Mouse (Mus musculus): ENCODE measurements around the gene Ntn4. TPM values are rescaled to one million over a fixed set of nuclear protein-coding genes. Genes with fewer than 3 reads are reported as not detected.

Ntn4 gene
- total and polyA plus RNA-seq, 3 experiments = 7.4 to 14.9 (median 14.0) TPM

GRCm38 (mm10) chr10:93749267-93750192, 109.0 kb downstream of the Ntn4 start:
- H3K4me1 ChIP-seq (ENCODE audit: control insufficient read depth, insufficient read depth, low read length) = 0 out of 2 replicates have a peak, but pooled peaks cover 1% of the 10 kb centered on the region
- H3K27ac ChIP-seq = peak overlapping the region; percentile 74
- no peaks in the 10 kb centered on the region for H3K36me3 ChIP-seq (ENCODE audit: control insufficient read depth, insufficient read depth, low read length)
- H3K4me3 ChIP-seq = no peak overlapping the region
- intact Hi-C loops (cut with DNase I) = loop anchor here (2.0 kb wide), 1 partner anchor 61 kb away; no protein-coding TSS in a partner anchor
- DNase-seq = peak; percentile 44 to 70
- H3K27me3 ChIP-seq (ENCODE audit: control insufficient read depth, insufficient read depth, low read length) = no peaks in the 10 kb centered on the region
- 43% methylated on average over 21 of the region's 21 CpGs for WGBS
- no peak for TF ChIP-seq EP300 (IDR thresholded peaks at IDR 0.05; ENCODE audit: insufficient read depth, low read depth, low read length)
- 0 out of 2 replicates have a peak, but pooled peaks have one; percentile 2 for TF ChIP-seq CTCF (IDR thresholded peaks at IDR 0.05)
- no peak for TF ChIP-seq POLR2A (IDR thresholded peaks at IDR 0.05; ENCODE audit: insufficient read depth, low read depth, low read length)
- no peak overlapping the region for H3K9ac ChIP-seq (ENCODE audit: low read depth, low read length)
- no peaks in the 10 kb centered on the region for H3K79me2 ChIP-seq (replicated peaks; ENCODE audit: control insufficient read depth, insufficient read depth, low read length)

GRCm38 (mm10) chr10:93751302-93751701, 110.8 kb downstream of the Ntn4 start:
- intact Hi-C loops (cut with DNase I) = no loop called here
- Histone ChIP-seq H3K4me1 (ENCODE audit: control insufficient read depth, insufficient read depth, low read length) (0 out of 2 replicates have a peak, but pooled peaks cover 1% of the 10 kb centered on the region), H3K4me3 (no peak overlapping the region), H3K27me3 (ENCODE audit: control insufficient read depth, insufficient read depth, low read length) (no peaks in the 10 kb centered on the region), H3K79me2 (replicated peaks; ENCODE audit: control insufficient read depth, insufficient read depth, low read length) (no peaks in the 10 kb centered on the region), H3K9ac (ENCODE audit: low read depth, low read length) (no peak overlapping the region), H3K27ac (no peak overlapping the region), H3K36me3 (ENCODE audit: control insufficient read depth, insufficient read depth, low read length) (no peaks in the 10 kb centered on the region)
- DNase-seq = no peak
- WGBS = 91% methylated on average over 14 of the region's 14 CpGs
- no peak for TF ChIP-seq POLR2A (IDR thresholded peaks at IDR 0.05; ENCODE audit: insufficient read depth, low read depth, low read length)
- TF ChIP-seq CTCF (IDR thresholded peaks at IDR 0.05) = no peak
- no peak for TF ChIP-seq EP300 (IDR thresholded peaks at IDR 0.05; ENCODE audit: insufficient read depth, low read depth, low read length)

- intact Hi-C loops (cut with DNase I) = no loop called here
- TF ChIP-seq POLR2A (IDR thresholded peaks at IDR 0.05; ENCODE audit: insufficient read depth, low read depth, low read length) = no peak
- no peak overlapping the region for H3K27ac ChIP-seq
- H3K36me3 ChIP-seq (ENCODE audit: control insufficient read depth, insufficient read depth, low read length) = no peaks in the 10 kb centered on the region
- no peaks in the 10 kb centered on the region for H3K79me2 ChIP-seq (replicated peaks; ENCODE audit: control insufficient read depth, insufficient read depth, low read length)
- 83% methylated on average over 13 of the region's 13 CpGs for WGBS
- no peak for DNase-seq
- no peak overlapping the region for H3K4me3 ChIP-seq
- 0 out of 2 replicates have a peak, but pooled peaks cover 1% of the 10 kb centered on the region for H3K4me1 ChIP-seq (ENCODE audit: control insufficient read depth, insufficient read depth, low read length)
- H3K9ac ChIP-seq (ENCODE audit: low read depth, low read length) = no peak overlapping the region
- H3K27me3 ChIP-seq (ENCODE audit: control insufficient read depth, insufficient read depth, low read length) = no peaks in the 10 kb centered on the region
Measured at GRCm38 (mm10) chr10:93753711-93754391, 113.4 kb downstream of the Ntn4 start.

DNA sequence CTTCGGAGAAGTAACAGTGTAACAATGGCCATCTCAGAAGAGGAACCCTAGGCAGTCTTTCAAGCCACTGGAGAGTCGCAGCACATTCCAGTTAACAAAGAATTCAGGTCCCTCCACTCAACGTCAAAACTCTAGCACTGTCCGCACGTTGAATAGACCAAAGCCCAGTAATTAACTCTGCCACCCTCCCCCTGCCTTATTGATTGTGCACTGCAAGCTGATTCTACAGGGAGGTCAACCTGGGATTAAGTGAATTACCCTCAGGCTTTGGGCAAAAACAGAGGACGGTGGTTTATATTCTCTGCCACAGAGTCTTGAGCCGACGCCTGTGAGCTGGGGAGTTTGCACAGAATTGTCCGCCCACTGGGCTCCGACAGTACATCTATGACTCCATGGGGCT, 115.7 kb downstream of the Ntn4 start:
- 88% methylated on average over 10 of the region's 10 CpGs for WGBS
- no peaks in the 10 kb centered on the region for H3K27me3 ChIP-seq (ENCODE audit: control insufficient read depth, insufficient read depth, low read length)
- H3K4me3 ChIP-seq = no peak overlapping the region
- H3K9ac ChIP-seq (ENCODE audit: low read depth, low read length) = no peak overlapping the region
- no peak for TF ChIP-seq POLR2A (IDR thresholded peaks at IDR 0.05; ENCODE audit: insufficient read depth, low read depth, low read length)
- H3K4me1 ChIP-seq (ENCODE audit: control insufficient read depth, insufficient read depth, low read length) = no peaks in the 10 kb centered on the region
- no peaks in the 10 kb centered on the region for H3K36me3 ChIP-seq (ENCODE audit: control insufficient read depth, insufficient read depth, low read length)
- H3K27ac ChIP-seq = no peak overlapping the region
- DNase-seq = no peak
- H3K79me2 ChIP-seq (replicated peaks; ENCODE audit: control insufficient read depth, insufficient read depth, low read length) = no peaks in the 10 kb centered on the region
- intact Hi-C loops (cut with DNase I) = no loop called here

DNA sequence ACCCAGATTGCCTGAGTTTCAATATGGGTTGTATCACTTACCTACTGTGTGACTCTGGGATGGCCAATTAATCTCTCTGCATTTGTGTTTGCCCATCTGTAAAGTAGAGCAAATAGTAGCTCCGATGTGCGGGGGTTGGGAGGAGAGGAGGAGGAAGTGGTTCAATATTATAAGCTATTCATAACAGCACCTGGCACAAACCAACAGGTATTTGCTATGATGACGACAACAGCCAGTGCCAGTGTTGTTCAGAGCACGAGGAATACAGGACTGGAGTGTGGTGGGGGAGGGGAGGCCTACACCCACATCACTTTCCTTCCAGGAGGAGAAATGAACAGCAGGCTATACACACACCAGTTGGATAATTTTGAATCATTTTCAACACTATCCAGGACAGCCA, 119.2 kb downstream of the Ntn4 start:
- Histone ChIP-seq H3K79me2 (replicated peaks; ENCODE audit: control insufficient read depth, insufficient read depth, low read length) (no peaks in the 10 kb centered on the region), H3K36me3 (ENCODE audit: control insufficient read depth, insufficient read depth, low read length) (no peaks in the 10 kb centered on the region), H3K4me3 (no peak overlapping the region), H3K4me1 (ENCODE audit: control insufficient read depth, insufficient read depth, low read length) (no peaks in the 10 kb centered on the region), H3K27ac (no peak overlapping the region), H3K27me3 (ENCODE audit: control insufficient read depth, insufficient read depth, low read length) (no peaks in the 10 kb centered on the region), H3K9ac (ENCODE audit: low read depth, low read length) (no peak overlapping the region)
- TF ChIP-seq POLR2A (IDR thresholded peaks at IDR 0.05; ENCODE audit: insufficient read depth, low read depth, low read length) = no peak
- TF ChIP-seq CTCF (IDR thresholded peaks at IDR 0.05) = no peak
- TF ChIP-seq EP300 (IDR thresholded peaks at IDR 0.05; ENCODE audit: insufficient read depth, low read depth, low read length) = no peak
- no peak for DNase-seq
- intact Hi-C loops (cut with DNase I) = loop anchor here (5.0 kb wide), 1 partner anchor 147 kb away; no protein-coding TSS in a partner anchor
- 76% methylated on average over 4 of the region's 4 CpGs for WGBS

DNA sequence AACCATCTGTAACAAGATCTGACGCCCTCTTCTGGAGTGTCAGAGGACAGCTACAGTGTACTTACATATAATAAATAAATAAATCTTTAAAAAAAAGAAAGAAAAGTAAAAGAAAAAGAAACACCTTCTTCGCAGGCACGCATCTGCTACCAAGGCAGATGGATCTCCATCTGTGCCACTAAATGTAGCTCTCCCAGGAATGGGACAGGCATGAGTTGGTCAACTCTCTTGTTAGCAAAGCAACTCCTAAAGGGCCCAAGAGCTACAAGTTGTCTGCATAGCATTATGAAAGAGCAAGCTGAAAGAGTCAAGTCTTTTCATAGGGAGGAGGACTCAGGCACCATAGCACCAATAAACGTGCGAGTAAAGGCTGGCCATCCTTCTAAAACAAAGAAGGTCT, 119.9 kb downstream of the Ntn4 start:
- Histone ChIP-seq H3K9ac (ENCODE audit: low read depth, low read length) (no peak overlapping the region), H3K79me2 (replicated peaks; ENCODE audit: control insufficient read depth, insufficient read depth, low read length) (no peaks in the 10 kb centered on the region)
- intact Hi-C loops (cut with DNase I) = loop anchor here (5.0 kb wide), 1 partner anchor 148 kb away; no protein-coding TSS in a partner anchor

More for the DNA sequence above, 119.9 kb downstream of the Ntn4 start:
- Histone ChIP-seq H3K27me3 (ENCODE audit: control insufficient read depth, insufficient read depth, low read length) (no peaks in the 10 kb centered on the region), H3K27ac (no peak overlapping the region), H3K4me1 (ENCODE audit: control insufficient read depth, insufficient read depth, low read length) (no peaks in the 10 kb centered on the region), H3K4me3 (no peak overlapping the region), H3K36me3 (ENCODE audit: control insufficient read depth, insufficient read depth, low read length) (no peaks in the 10 kb centered on the region)
- TF ChIP-seq EP300 (IDR thresholded peaks at IDR 0.05; ENCODE audit: insufficient read depth, low read depth, low read length) (no peak), POLR2A (IDR thresholded peaks at IDR 0.05; ENCODE audit: insufficient read depth, low read depth, low read length) (no peak)
- DNase-seq = no peak
- WGBS = 87% methylated on average over 5 of the region's 5 CpGs
